Mouse (Mus musculus) lung, embryonic 14.5 days (tissue): ENCODE data around the gene Ercc2. TPM values are rescaled to one million over a fixed set of nuclear protein-coding genes. Genes with fewer than 3 reads are reported as not detected.
A peak's percentile ranks its signal among the peaks of the same experiment; 100 is the strongest.

Experiments
- ATAC-seq: fragments of 200-750 bp; cut with Nextera tagmentation; 2 replicates; pipeline ENCODE4 v1.8.0; 2017; ENCODE audit warnings: mild to moderate bottlenecking, moderate TSS enrichment, moderate library complexity; ENCODE audit not compliant: insufficient read depth
- DNase-seq: peaks from one replicate; pipeline ENCODE4 v3.0.0-alpha.2; 2015
- H3K27ac ChIP-seq: fragments of 300-500 bp; sonication (generic); 2 replicates; pipeline ENCODE4 v1.5.1; 2014; ENCODE audit warnings: low read depth, mild to moderate bottlenecking, moderate library complexity
- H3K27me3 ChIP-seq: fragments of 300-500 bp; sonication (generic); 2 replicates; pipeline ENCODE4 v1.6.1; 2014; ENCODE audit warnings: low read length, control low read depth; ENCODE audit not compliant: insufficient read depth
- H3K36me3 ChIP-seq: fragments of 300-500 bp; sonication (generic); 2 replicates; pipeline ENCODE4 v1.6.1; 2014; ENCODE audit warnings: control low read depth; ENCODE audit not compliant: insufficient read depth
- H3K4me1 ChIP-seq: fragments of 300-500 bp; sonication (generic); 2 replicates; pipeline ENCODE4 v1.6.1; 2014; ENCODE audit warnings: antibody characterized with exemption, control low read depth; ENCODE audit not compliant: insufficient read depth
- H3K4me2 ChIP-seq: fragments of 300-500 bp; sonication (generic); 2 replicates; pipeline ENCODE4 v1.6.1; 2014; ENCODE audit warnings: mild to moderate bottlenecking
- H3K4me3 ChIP-seq: fragments of 300-500 bp; sonication (generic); 2 replicates; pipeline ENCODE4 v1.5.1; 2014; ENCODE audit warnings: low read depth, low read length
- H3K9ac ChIP-seq: fragments of 300-500 bp; sonication (generic); 2 replicates; pipeline ENCODE4 v1.6.1; 2014
- H3K9me3 ChIP-seq: fragments of 300-500 bp; sonication (generic); 2 replicates; pipeline ENCODE4 v1.6.1; 2016; ENCODE audit warnings: low read depth, low read length, control low read depth
- CTCF ChIP-seq: IDR thresholded peaks from 2 replicates; pipeline ENCODE4 v1.5.1; 2016; ENCODE audit warnings: antibody characterized with exemption, low read depth
- WGBS: fragments of 180-500 bp; shearing (Covaris S2); extraction: QIAGEN DNeasy Blood & Tissue Kit; methylation state at CpG from one replicate; pipeline ENCODE4 v1.1.7; 2014; 5-methylcytosine and 5-hydroxymethylcytosine counted together
- polyA plus RNA-seq: library from polyadenylated mRNA; unstranded; fragments of >200 nt; fragmentation: Nextera tagmentation; extraction: Ambion mirVana; gene quantifications from 2 replicates; pipeline ENCODE4 v1.2.1, GENCODE M21; 2014

The Ercc2 gene
- polyA plus RNA-seq, 1 experiment from 2014 or later = 12.1 TPM

DNA sequence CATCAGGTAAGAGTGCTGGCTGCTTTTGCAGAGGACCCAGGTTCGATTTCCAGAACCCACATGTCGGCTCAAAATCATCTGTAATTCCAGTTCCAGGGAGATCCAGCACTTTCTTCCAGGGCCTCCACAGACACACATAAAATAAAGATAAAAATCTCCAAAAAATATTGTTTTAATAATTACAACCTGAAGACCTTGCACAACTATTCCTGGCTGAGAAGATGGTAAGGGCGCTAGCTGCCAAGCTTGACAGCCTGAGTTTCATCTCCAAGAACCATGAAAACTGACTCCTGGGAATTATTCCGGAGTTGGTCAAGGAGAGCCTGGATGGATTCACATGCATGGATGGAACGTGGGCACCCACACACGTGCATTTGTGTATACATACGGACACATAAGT is 22.7 kb downstream of the Ercc2 start, which contains the start of gene Ckm:
TSS of gene Ckm (plus strand) at position 301 of the 400 bp plus-strand sequence.
- peaks cover 4% of the 10 kb centered on the region; the same call in 1 of the 2 replicates for H3K9me3 ChIP-seq
- H3K4me2 ChIP-seq = peak within 1 kb of the TSS; percentile 96
- no peaks in the 10 kb centered on the region for H3K36me3 ChIP-seq
- no peak within 1 kb of the TSS for H3K27ac ChIP-seq
- no peaks in the 10 kb centered on the region for H3K4me1 ChIP-seq
- no peak for TF ChIP-seq CTCF
- peak within 1 kb of the TSS; percentile 49 for H3K9ac ChIP-seq
- peak within 1 kb of the TSS; percentile 59 for H3K4me3 ChIP-seq
- H3K27me3 ChIP-seq = peaks cover 34% of the 10 kb centered on the region
- WGBS = 47% methylated on average over 7 of the region's 7 CpGs
- no peak for DNase-seq
- no peak for ATAC-seq

DNA sequence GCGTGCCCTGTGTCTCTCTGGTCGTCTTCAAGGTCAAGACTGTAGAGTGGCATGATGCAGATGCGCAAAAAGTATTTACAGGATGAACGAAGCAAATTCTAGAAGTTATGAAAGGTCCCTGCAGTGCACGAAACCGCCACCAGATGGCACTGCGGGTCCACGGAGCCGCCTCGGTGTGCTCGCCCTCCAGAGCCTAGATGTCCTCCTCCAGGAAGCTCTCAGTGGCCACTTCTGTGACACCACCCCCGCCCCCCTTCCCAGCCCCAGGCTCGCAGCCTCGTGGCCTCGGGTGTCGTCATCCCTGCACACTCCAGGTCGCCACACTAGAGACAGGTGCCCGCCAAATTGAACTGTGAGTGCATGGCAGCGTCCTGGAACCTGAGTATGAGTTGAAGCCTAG is 23.6 kb downstream of the Ercc2 start:
- WGBS = 1% methylated on average over 19 of the region's 19 CpGs
- H3K27ac ChIP-seq = no peak overlapping the region
- H3K36me3 ChIP-seq = no peaks in the 10 kb centered on the region
- peak overlapping the region; percentile 37; the same call in 1 of the 2 replicates for H3K4me2 ChIP-seq
- peaks cover 4% of the 10 kb centered on the region; the same call in 1 of the 2 replicates for H3K9me3 ChIP-seq
- peak; percentile 92 for DNase-seq
- peak; percentile 99 for TF ChIP-seq CTCF
- H3K27me3 ChIP-seq = peaks cover 32% of the 10 kb centered on the region
- ATAC-seq = peak; percentile 64
- H3K4me3 ChIP-seq = no peak overlapping the region
- H3K4me1 ChIP-seq = no peaks in the 10 kb centered on the region
- no peak overlapping the region for H3K9ac ChIP-seq

DNA sequence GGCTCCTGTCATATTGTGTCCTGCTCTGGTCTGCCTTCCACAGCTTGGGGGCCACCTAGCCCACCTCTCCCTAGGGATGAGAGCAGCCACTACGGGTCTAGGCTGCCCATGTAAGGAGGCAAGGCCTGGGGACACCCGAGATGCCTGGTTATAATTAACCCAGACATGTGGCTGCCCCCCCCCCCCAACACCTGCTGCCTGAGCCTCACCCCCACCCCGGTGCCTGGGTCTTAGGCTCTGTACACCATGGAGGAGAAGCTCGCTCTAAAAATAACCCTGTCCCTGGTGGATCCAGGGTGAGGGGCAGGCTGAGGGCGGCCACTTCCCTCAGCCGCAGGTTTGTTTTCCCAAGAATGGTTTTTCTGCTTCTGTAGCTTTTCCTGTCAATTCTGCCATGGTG is 27.9 kb downstream of the Ercc2 start:
- Histone ChIP-seq H3K9ac (no peak overlapping the region), H3K4me2 (no peak overlapping the region), H3K4me3 (no peak overlapping the region), H3K4me1 (no peaks in the 10 kb centered on the region), H3K9me3 (peaks cover 3% of the 10 kb centered on the region; the same call in 1 of the 2 replicates), H3K27me3 (peaks cover 5% of the 10 kb centered on the region), H3K36me3 (no peaks in the 10 kb centered on the region), H3K27ac (no peak overlapping the region)
- no peak for ATAC-seq
- no peak for DNase-seq
- no peak for TF ChIP-seq CTCF
- 45% methylated on average over 6 of the region's 6 CpGs for WGBS

DNA sequence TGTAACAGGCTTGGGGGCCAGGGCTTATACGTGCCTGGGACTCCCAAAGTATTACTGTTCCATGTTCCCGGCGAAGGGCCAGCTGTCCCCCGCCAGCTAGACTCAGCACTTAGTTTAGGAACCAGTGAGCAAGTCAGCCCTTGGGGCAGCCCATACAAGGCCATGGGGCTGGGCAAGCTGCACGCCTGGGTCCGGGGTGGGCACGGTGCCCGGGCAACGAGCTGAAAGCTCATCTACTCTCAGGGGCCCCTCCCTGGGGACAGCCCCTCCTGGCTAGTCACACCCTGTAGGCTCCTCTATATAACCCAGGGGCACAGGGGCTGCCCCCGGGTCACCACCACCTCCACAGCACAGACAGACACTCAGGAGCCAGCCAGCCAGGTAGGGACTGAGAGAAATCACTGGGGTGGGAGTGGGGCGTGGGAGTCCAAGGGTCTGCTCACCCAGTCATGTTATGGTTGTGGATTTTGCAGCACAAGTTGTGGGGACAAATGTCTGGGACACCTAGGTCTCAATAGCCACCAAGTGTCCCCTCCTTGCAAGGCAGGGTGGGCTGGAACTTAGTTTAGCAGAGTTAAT is 29.0 kb downstream of the Ercc2 start:
- Histone ChIP-seq H3K4me2 (no peak overlapping the region), H3K27ac (no peak overlapping the region), H3K36me3 (no peaks in the 10 kb centered on the region), H3K4me1 (no peaks in the 10 kb centered on the region), H3K9ac (no peak overlapping the region), H3K27me3 (no peaks in the 10 kb centered on the region), H3K9me3 (peaks cover 3% of the 10 kb centered on the region; the same call in 1 of the 2 replicates), H3K4me3 (no peak overlapping the region)
- DNase-seq = no peak
- no peak for TF ChIP-seq CTCF
- ATAC-seq = no peak
- 74% methylated on average over 11 of the region's 11 CpGs for WGBS

DNA sequence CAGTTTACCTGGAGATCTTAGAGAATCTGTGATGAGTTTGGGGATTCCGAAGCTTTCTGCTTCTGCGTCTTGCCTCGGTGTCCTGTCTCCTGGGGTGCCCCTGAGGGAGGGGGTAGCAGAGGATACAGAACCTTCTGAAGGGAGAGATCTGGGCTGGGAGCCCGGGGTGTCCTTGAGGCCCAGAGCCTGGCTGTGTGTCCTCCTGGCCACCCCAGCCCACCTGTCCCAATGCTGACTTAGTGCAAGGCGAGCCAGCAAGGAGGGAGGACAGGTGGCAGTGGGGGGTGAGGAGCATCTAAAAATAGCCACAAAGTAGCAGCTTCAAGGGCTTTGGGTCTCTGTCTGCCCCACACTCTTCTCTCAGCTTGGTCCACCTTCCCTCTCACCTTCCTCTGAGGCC is 30.0 kb downstream of the Ercc2 start:
- H3K9ac ChIP-seq = no peak overlapping the region
- H3K4me3 ChIP-seq = no peak overlapping the region
- H3K9me3 ChIP-seq = peaks cover 3% of the 10 kb centered on the region; the same call in 1 of the 2 replicates
- ATAC-seq = no peak
- TF ChIP-seq CTCF = no peak
- no peak overlapping the region for H3K27ac ChIP-seq
- WGBS = 68% methylated on average over 5 of the region's 5 CpGs
- no peaks in the 10 kb centered on the region for H3K4me1 ChIP-seq
- H3K4me2 ChIP-seq = no peak overlapping the region
- H3K36me3 ChIP-seq = no peaks in the 10 kb centered on the region
- no peaks in the 10 kb centered on the region for H3K27me3 ChIP-seq
- no peak for DNase-seq

DNA sequence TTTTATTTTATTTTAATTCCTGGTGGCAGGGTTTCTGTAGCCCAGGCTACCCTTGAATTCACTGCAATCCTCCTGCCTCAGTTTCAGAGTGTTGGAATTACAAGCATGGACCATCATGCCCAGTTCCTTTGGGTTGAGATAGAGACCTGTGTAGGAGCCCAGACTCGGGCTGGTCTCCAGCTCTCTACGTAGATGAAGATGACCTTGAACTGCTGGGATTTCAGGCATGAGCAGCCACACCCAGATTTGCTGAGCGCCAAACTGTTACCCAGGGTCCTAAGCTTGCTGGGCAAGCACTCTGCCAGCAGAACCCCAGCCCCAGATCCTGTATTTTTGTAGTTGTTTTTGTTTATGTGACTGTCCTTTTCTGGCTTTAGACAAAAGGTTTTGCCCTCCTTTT is 31.7 kb downstream of the Ercc2 start:
- H3K4me3 ChIP-seq = no peak overlapping the region
- H3K36me3 ChIP-seq = no peaks in the 10 kb centered on the region
- DNase-seq (no peak), ATAC-seq (no peak)
- no peak overlapping the region for H3K27ac ChIP-seq
- no peaks in the 10 kb centered on the region for H3K4me1 ChIP-seq
- H3K4me2 ChIP-seq = no peak overlapping the region
- no peak overlapping the region for H3K9ac ChIP-seq
- TF ChIP-seq CTCF = no peak
- H3K9me3 ChIP-seq = peaks cover 3% of the 10 kb centered on the region; the same call in 1 of the 2 replicates
- no peaks in the 10 kb centered on the region for H3K27me3 ChIP-seq
- WGBS = 85% methylated on average over 3 of the region's 3 CpGs

DNA sequence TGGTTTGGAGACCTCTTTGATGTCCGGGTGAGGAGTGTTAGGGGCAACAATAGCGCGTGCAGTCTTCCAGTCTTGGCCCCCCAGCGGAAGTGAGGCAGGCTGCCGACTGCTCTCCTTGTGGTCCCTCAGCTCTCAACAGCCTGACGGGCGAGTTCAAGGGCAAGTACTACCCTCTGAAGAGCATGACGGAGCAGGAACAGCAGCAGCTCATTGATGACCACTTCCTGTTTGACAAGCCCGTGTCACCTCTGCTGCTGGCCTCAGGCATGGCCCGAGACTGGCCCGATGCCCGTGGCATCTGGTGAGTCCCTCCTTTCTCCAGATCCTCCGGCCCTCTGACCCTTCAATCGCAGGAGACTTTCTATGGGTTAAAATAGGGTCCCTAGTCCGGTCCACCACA is 34.8 kb downstream of the Ercc2 start:
- H3K27ac ChIP-seq = no peak overlapping the region
- TF ChIP-seq CTCF = no peak
- peaks cover 3% of the 10 kb centered on the region; the same call in 1 of the 2 replicates for H3K9me3 ChIP-seq
- H3K27me3 ChIP-seq = peaks cover 24% of the 10 kb centered on the region
- no peaks in the 10 kb centered on the region for H3K4me1 ChIP-seq
- no peaks in the 10 kb centered on the region for H3K36me3 ChIP-seq
- WGBS = 51% methylated on average over 15 of the region's 15 CpGs
- no peak for ATAC-seq
- no peak overlapping the region for H3K4me2 ChIP-seq
- DNase-seq = no peak
- no peak overlapping the region for H3K4me3 ChIP-seq
- no peak overlapping the region for H3K9ac ChIP-seq
